Mouse (Mus musculus): ENCODE data around the gene Nfatc2ip.
"Not testable (repeated sequence)": the region's sequence is repeated elsewhere in the genome, so short reads cannot be mapped to it uniquely, and the experiment has no call there.

Nfatc2ip gene

GRCm38 (mm10) chr7:126408686-126409085, 12.1 kb upstream of the Nfatc2ip start:
- no peak for DNase-seq (ENCODE audit: low read depth)

DNA sequence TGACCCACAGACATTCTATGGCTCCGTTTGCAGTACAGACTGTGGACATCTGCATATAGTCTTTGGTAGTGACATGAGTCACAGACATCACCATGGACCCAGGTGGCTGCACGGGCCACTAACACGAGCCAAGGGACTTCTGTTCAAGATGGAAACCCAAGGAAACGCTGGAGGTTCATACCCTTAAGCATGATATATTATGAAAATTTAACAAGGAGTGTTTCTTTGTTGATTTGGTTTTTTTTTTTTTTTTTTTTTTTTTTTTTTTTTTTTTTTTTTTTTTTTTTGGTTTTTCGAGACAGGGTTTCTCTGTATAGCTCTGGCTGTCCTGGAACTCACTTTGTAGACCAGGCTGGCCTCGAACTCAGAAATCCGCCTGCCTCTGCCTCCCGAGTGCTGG, 6.0 kb upstream of the Nfatc2ip start:
- DNase-seq (ENCODE audit: low read depth) = not testable (repeated sequence)

GRCm38 (mm10) chr7:126399548-126399947, 3.0 kb upstream of the Nfatc2ip start:
- DNase-seq (ENCODE audit: low read depth) = peak; percentile 95

GRCm38 (mm10) chr7:126397822-126398221, 1.3 kb upstream of the Nfatc2ip start:
- DNase-seq (ENCODE audit: low read depth) = no peak

DNA sequence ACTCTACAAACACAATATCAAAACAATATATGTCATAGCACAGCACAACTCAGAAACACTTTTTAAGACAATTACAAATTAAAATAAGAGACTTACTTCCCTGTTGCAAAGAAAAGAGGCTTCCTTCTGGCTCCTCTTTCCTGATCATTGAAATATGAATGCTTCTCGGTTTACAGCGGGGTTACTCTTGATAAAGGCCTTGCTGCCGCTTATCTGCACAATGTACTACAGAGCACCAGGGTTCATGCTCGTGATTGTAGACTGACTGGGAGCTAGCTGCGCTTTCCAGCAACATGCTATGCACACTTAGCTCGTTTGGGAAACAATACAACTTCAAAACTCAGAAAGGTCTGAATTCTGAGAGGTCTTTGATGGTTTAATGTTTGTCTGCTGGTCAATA, 684 bp upstream of the Nfatc2ip start:
- DNase-seq (ENCODE audit: low read depth) = no peak

DNA sequence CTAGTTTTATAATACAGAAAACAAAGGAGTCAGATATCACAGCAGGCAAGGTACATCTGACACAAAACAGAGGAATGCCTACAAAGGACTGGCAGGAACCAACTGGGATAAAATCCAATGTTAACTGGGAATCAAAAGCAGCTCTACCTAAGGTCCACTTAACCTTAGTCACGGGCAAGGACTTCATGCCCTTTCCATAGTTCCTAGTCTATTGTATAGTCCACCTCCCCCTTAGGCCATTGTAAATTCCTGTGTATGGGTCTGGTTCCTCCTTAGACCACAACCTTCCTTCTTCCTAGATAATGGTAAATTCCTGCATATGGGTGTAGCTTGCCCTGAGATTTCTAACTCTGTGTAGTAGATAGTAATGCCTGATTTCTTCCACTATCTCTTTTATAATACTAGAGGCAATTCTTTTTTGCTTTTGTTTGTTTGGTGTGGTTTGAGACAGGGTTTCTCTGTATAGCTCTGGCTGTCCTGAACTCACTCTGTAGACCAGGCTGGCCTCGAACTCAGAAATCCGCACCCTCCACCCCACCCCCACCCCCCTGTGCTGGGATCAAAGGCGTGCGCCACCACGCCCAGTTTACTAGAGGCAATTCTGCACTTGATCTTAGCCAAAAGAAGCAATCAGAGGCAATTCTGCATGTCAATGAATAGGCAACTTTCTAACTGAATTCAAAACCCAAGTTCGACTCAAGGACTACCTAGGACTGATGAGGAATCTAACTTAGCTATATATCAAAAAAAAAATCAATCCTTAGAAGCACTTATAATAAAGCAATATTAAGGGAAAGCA, 4.3 kb downstream of the Nfatc2ip start:
- not testable (repeated sequence) for DNase-seq (ENCODE audit: low read depth)

DNA sequence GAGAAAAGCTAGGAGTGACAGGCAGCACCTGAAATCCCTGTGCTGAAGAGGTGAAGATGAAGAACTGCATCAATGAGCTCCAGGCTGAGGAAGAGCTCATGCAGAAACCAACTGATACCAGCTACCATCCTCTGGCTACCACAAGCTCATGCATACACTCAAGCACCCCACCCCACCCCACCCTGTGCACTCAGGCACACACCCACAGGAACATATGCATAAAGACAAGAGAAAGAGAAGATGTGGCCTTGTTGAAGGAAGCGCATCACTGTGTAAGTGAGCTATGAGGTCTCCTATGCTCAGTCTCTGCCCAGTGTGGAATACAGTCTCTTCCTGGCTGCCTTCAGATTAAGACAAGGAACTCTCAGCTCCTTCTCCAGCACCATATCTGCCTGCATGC, 8.4 kb downstream of the Nfatc2ip start:
- no peak for DNase-seq (ENCODE audit: low read depth)

DNA sequence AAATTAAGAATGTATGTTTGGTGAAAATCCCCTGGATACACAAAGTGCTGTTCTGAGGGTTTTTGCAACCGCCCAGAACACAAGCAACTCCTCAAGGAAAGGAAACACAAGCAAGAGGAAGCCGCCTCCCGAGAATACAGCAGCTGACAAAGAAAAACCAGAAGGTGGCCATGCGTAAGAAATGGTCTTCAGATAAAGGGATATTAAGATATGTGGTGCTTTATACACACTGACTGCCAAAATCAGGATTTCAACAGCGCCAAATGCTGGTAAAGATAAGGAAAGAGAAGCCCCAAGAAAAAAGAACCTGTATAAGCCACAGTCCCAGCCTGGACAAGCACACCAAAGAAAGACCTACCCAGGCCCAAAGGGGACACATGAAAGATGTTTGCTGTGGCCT, 13.0 kb downstream of the Nfatc2ip start:
- DNase-seq (ENCODE audit: low read depth) = no peak

- DNase-seq (ENCODE audit: low read depth) = peak; percentile 99
Observed at GRCm38 (mm10) chr7:126377278-126378158, 19.0 kb downstream of the Nfatc2ip start, which contains the start of gene Spns1. Gene Spns1 (minus strand): TSS chr7:126377450.

DNA sequence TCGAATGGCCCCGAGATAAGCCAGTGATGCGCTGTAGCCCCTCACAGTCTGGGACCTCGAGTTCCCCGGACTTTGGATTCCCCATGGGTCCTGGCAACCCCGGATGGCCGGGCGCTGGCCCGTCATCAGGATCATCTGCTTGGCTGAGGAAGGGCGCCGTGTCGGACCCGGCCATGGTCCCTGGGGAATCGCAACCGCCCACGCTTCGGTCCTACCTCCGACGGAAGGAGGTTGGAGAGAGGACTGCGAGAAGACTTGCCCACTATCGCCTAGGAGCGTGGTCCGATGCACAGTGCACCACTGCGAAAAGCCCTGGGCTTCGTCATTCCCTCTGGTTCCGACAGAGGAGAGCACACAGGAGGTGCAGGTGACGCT, 19.6 kb downstream of the Nfatc2ip start:
- no peak for DNase-seq (ENCODE audit: low read depth)

- no peak for DNase-seq (ENCODE audit: low read depth)
Observed at GRCm38 (mm10) chr7:126375012-126375411, 21.5 kb downstream of the Nfatc2ip start.

- DNase-seq (ENCODE audit: low read depth) = no peak
Observed at GRCm38 (mm10) chr7:126374526-126374925, 22.0 kb downstream of the Nfatc2ip start.

DNA sequence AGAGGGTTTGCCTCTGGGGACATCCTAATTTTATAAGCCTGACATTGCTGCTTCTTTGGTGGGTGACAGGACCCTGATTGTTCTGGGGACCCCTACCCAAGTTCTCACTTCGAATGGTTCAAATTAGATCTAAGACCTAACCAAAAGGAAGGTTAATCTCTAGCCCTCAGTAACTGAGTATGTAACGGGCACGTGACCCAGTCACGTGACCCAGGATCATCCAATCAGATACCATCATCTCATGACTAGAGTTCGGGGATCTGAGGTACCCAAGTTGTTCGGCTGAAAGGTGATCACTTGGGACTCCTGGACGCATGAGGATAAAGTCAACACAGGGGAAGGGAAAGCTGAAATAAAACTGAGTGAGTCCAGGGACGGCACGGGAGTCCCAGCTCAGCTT, 23.5 kb downstream of the Nfatc2ip start:
- no peak for DNase-seq (ENCODE audit: low read depth)

- peak; percentile 90 for DNase-seq (ENCODE audit: low read depth)
Observed at GRCm38 (mm10) chr7:126369393-126369792, 27.1 kb downstream of the Nfatc2ip start, which contains the start of gene Lat. Gene Lat (minus strand): TSS chr7:126369570.

- peak; percentile 48 for DNase-seq (ENCODE audit: low read depth)
Observed at GRCm38 (mm10) chr7:126368367-126368766, 28.2 kb downstream of the Nfatc2ip start.

DNA sequence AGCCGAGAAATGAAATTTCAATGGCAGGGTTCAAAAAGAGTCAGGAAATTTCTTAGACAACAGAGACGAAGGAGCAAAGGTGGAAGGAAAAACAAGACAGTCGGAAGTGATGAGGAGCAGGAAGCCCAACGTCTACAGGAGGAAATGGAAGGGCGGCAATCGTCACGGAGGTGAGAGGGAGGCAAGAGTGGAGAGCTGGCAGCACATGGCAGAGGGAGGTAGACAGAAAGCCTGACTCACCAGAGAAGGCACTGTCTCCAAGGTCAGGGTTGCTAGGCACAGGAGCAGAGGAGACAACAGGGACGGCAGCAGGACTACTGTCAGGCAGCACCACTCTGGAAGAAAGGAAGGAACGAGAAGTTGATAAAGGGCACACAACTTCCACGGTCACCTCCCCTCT, 28.9 kb downstream of the Nfatc2ip start:
- DNase-seq (ENCODE audit: low read depth) = peak; percentile 80

DNA sequence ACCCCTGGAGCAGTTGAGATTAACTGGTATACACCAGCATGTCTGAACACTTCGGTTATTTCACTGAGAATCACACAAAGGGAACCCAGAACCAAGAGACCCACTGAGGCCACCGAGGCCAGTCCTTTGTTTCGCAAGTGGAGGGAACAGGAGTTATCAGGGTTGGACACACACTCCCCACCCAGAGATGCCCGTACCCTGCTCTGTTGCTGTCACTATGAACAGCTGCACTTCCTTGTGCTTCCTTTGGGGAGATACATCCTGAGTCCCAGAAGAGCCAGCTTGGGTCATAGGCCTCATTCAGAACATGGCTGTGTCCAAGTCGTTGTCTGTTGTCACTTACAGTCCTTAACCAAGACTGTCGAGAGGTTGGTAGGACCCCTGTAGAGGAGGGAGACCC, 33.5 kb downstream of the Nfatc2ip start:
- DNase-seq (ENCODE audit: low read depth) = no peak

GRCm38 (mm10) chr7:126359049-126359448, 37.5 kb downstream of the Nfatc2ip start:
- DNase-seq (ENCODE audit: low read depth) = no peak

- DNase-seq (ENCODE audit: low read depth) = peak; percentile 58
Observed at GRCm38 (mm10) chr7:126358413-126358812, 38.1 kb downstream of the Nfatc2ip start.

DNA sequence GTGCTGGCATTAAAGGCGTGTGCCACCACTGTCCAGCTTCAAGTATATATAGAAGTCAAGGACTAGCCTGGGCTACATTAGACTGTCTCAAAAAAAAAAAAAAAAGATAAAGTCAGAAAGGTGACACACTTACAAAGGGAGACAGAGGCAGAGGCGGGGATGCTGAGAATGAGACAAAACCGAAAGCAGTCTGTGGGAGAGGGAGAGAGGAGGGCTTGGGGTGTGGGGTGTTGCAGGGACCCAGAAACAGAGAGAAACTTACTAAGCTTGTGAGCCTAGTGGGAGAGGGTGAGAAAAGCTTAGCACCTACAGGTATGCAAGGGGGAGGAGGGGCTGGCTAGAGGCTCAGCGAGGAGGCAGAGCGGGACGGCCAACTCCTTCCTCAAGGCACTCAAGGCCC, 38.7 kb downstream of the Nfatc2ip start:
- peak; percentile 80 for DNase-seq (ENCODE audit: low read depth)

DNA sequence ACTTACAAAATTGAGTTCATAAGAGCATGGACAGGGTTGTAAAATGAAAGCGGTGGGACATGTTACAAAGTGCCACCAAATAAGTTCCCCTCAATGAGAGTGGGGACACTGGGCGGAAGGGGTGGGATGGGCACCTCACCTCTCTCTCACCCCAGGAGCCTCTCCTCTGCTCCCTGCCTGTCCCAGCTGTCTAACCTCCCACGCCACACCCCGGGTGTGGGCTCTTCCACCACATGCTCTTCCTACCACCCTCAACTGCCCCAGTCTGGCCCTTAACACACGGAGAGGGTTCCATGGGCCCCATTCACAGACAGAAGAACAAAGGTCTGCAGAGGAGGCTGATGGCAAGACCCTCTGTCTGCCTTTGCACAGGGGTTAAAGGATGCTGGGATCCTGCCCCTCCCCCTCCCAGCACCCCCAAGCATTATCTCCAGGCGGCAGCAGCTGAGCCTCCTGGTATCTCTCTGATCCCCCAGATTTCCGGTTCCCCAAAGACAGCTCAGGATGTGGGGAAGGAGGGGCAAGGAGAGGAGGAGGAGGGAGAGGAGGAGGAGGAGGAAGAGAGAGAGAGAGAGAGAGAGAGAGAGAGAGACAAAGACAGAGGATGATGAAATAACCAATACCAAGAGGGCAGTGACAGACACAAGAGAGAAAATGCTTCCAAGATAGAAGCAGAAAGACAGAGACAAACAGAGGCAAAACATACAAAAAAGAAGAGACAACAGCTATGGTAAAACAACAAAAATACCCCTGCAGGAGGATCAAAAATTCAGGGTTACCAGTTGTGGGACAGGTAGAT, 39.5 kb downstream of the Nfatc2ip start:
- peak; percentile 70 for DNase-seq (ENCODE audit: low read depth)

Measured in induced T-regulatory cell, adult 2 months (primary cell).